Mouse (Mus musculus) E14TG2a.4 (cell line): Measurements from ENCODE around the gene Trim62.

Experiments
- H3K27me3 ChIP-seq: 2 replicates; pipeline ENCODE4 v1.6.1; 2014; ENCODE audit warnings: low read length, control low read depth; ENCODE audit not compliant: insufficient read depth
- H3K36me3 ChIP-seq: 2 replicates; pipeline ENCODE4 v1.6.1; 2014; ENCODE audit warnings: low read length, control low read depth; ENCODE audit not compliant: insufficient read depth
- H3K4me1 ChIP-seq: replicated peaks from 2 replicates; pipeline ENCODE4 v1.6.1; 2014; ENCODE audit warnings: low read depth, low read length, control low read depth
- H3K4me3 ChIP-seq: replicated peaks from 2 replicates; pipeline ENCODE4 v1.5.1; 2014; ENCODE audit warnings: mild to moderate bottlenecking, low read length
- H3K9me3 ChIP-seq: 2 replicates; pipeline ENCODE4 v1.6.1; 2014; ENCODE audit warnings: low read length, control low read depth
- CTCF ChIP-seq: conservative IDR thresholded peaks from 2 replicates; pipeline ENCODE4 v1.5.1; 2014; ENCODE audit warnings: low read length
- NANOG ChIP-seq: IDR thresholded peaks from 2 replicates; pipeline ENCODE4 v1.6.1; 2014; ENCODE audit warnings: borderline replicate concordance, low read length, mixed read lengths
- POU5F1 ChIP-seq: IDR thresholded peaks from 2 replicates; pipeline ENCODE4 v1.6.1; 2014; ENCODE audit warnings: low read length, borderline replicate concordance

Trim62 gene

DNA sequence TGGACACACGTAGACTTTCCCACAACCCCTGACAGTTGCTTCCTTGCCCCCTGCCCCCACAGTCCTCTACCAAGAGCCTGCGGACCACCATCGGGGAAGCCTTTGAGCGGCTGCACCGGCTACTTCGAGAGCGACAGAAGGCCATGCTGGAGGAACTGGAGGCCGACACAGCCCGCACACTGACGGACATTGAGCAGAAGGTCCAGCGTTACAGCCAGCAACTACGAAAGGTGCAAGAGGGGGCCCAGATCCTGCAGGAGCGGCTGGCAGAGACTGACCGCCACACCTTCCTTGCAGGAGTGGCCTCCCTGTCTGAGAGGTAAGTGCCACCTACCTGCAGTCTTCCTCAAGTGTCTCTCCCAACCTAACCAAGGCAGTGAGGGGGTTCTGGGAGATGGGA lies 17.1 kb downstream of the Trim62 start:
- no peak for TF ChIP-seq CTCF
- no peak for TF ChIP-seq POU5F1
- TF ChIP-seq NANOG, result no peak

DNA sequence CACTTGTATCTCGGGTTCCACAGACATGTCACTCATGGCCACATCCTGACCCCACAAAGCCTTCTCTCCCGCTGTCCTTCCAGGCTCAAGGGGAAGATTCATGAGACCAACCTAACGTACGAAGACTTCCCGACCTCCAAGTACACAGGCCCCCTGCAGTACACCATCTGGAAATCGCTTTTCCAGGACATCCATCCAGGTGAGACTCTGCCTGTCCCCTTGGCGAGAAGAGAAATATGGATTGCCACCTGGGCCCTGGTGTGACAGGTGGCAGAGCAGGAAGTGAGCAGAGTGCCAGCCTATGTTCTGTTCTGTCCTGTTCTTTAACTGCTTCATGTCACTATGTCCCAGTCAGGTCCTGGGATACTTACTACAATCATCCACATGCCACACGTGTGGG lies 19.0 kb downstream of the Trim62 start:
- Histone ChIP-seq H3K4me1 (peaks cover 32% of the 10 kb centered on the region), H3K4me3 (no peak overlapping the region), H3K36me3 (no peaks in the 10 kb centered on the region), H3K9me3 (no peaks in the 10 kb centered on the region), H3K27me3 (peaks cover 26% of the 10 kb centered on the region)
- TF ChIP-seq NANOG (no peak), CTCF (no peak), POU5F1 (no peak)

More for the DNA sequence above, 17.1 kb downstream of the Trim62 start:
- peaks cover 26% of the 10 kb centered on the region for H3K27me3 ChIP-seq
- H3K4me1 ChIP-seq, result peaks cover 30% of the 10 kb centered on the region
- H3K9me3 ChIP-seq, result no peaks in the 10 kb centered on the region
- no peaks in the 10 kb centered on the region for H3K36me3 ChIP-seq
- H3K4me3 ChIP-seq, result no peak overlapping the region

DNA sequence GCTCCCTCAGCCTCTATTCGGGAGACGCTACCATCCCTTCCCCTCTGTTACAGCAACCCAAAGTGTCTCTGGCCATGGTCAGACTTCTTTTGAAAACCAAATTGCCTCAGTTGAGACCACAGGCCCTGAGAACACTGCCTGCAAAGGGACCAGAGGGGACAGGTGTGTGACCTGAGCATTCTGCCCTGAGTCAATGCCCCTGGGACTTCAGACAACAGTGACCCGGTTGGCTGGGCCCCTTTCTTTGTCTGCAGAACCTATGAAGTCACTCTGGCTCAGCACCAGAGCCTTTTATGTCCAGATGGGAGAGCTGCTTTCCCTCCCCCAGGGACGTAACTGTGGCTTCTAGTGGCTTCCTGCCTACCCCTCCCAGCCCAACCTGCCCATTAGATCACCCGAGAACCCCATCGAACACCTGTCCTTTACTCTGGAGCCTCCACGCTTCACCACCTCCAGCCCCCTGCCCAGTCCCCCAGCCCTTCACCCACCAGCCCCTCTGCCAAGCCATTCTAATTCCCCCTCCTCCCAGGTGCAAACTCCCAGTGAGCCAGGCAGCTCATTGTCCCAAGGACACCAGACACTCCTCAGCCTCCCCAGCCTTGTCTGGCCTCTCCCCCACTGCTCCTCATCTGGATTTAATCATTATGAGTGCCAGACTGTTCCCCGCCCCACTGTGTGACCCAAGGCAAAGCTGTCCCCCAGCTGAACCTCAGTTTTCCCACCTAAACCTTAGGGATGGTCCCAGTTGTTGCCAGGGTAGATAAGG lies 20.8 kb downstream of the Trim62 start:
- TF ChIP-seq NANOG (no peak), CTCF (no peak), POU5F1 (no peak)
- Histone ChIP-seq H3K4me1 (peaks cover 27% of the 10 kb centered on the region), H3K27me3 (peaks cover 35% of the 10 kb centered on the region), H3K36me3 (no peaks in the 10 kb centered on the region), H3K9me3 (no peaks in the 10 kb centered on the region), H3K4me3 (no peak overlapping the region)

DNA sequence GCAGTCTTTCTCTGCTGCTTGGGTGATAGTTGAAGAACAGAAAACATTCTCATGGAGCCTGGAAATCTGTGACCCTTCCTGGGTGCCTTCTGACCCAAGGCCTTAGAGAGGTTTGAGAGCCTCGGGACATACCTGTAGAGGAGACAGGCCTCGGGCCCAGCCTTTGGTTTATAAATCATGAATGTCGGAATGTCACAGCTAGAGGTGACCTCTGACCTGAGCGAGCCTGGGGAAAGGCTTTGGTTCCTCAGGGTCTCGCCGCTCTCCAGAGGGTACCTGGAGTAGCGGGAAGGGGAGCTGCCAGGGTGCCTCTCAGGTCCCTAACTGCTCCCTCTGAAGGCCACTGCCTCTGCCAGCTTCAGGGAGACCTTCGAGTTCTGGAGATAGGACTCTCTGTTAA lies 21.9 kb downstream of the Trim62 start:
- Histone ChIP-seq H3K9me3 (no peaks in the 10 kb centered on the region), H3K27me3 (peaks cover 44% of the 10 kb centered on the region), H3K4me1 (peaks cover 22% of the 10 kb centered on the region), H3K4me3 (no peak overlapping the region), H3K36me3 (no peaks in the 10 kb centered on the region)
- TF ChIP-seq CTCF (no peak), NANOG (no peak), POU5F1 (no peak)

DNA sequence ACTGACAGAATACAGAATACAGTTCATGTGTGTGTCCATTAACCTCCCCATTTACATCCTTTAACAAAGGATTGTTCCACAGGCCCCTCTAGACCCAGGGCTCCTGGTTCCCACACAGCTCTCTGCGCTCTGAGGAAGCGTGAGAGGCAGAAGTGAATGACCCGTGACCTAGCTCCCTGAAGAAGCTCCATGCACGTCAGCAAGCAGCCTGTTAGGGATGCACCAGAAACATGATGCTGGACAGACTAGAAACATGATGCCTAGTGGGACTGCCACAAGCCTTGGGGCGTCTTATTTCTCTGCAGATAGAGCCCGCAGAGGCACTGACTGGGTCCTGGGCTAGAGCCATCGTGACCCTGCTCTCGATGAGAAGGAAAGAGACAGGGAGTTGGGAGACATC lies 23.4 kb downstream of the Trim62 start:
- no peak overlapping the region for H3K4me3 ChIP-seq
- no peaks in the 10 kb centered on the region for H3K36me3 ChIP-seq
- H3K9me3 ChIP-seq, result no peaks in the 10 kb centered on the region
- H3K27me3 ChIP-seq, result peaks cover 51% of the 10 kb centered on the region
- TF ChIP-seq CTCF (no peak), NANOG (no peak), POU5F1 (no peak)
- H3K4me1 ChIP-seq, result peaks cover 22% of the 10 kb centered on the region

- TF ChIP-seq NANOG (no peak), POU5F1 (no peak), CTCF (no peak)
Observed at GRCm38 (mm10) chr4:128907238-128907968, 24.0 kb downstream of the Trim62 start.

GRCm38 (mm10) chr4:128908586-128909377 lies 25.4 kb downstream of the Trim62 start:
- TF ChIP-seq NANOG (no peak), POU5F1 (no peak), CTCF (peak; percentile 54)
- H3K4me3 ChIP-seq, result peak overlapping the region; percentile 57
- peaks cover 24% of the 10 kb centered on the region for H3K4me1 ChIP-seq
- H3K27me3 ChIP-seq, result peaks cover 49% of the 10 kb centered on the region
- no peaks in the 10 kb centered on the region for H3K9me3 ChIP-seq
- no peaks in the 10 kb centered on the region for H3K36me3 ChIP-seq

More at GRCm38 (mm10) chr4:128907238-128907968, 24.0 kb downstream of the Trim62 start:
- peaks cover 49% of the 10 kb centered on the region for H3K27me3 ChIP-seq
- H3K4me1 ChIP-seq, result peaks cover 22% of the 10 kb centered on the region
- H3K9me3 ChIP-seq, result no peaks in the 10 kb centered on the region
- no peak overlapping the region for H3K4me3 ChIP-seq
- no peaks in the 10 kb centered on the region for H3K36me3 ChIP-seq

DNA sequence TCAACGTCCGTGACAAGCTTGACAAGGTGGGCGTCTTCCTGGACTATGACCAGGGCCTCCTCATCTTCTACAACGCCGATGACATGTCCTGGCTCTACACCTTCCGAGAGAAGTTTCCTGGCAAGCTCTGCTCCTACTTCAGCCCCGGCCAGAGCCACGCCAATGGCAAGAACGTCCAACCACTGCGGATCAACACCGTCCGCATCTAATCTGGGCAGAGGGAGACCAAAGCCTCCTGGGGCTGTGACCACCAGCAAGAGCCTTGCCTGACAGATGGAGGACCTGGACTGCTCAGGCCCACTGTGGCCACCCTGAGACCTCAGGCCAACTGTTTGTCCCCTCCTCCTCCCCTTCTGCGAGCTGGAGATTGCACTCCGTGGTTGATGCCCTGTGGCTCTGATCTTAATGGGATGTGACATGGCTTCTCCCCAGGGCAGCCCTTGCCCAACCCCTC lies 26.0 kb downstream of the Trim62 start:
- Histone ChIP-seq H3K9me3 (no peaks in the 10 kb centered on the region), H3K4me3 (peak overlapping the region; percentile 57), H3K4me1 (peaks cover 19% of the 10 kb centered on the region), H3K36me3 (no peaks in the 10 kb centered on the region), H3K27me3 (peaks cover 44% of the 10 kb centered on the region)
- TF ChIP-seq CTCF (no peak), NANOG (no peak), POU5F1 (no peak)
